Mouse (Mus musculus): ENCODE measurements around the gene Zfp42. TPM values are rescaled to one million over a fixed set of nuclear protein-coding genes. Genes with fewer than 3 reads are reported as not detected.

The Zfp42 gene
- total RNA-seq, 2 experiments from 2014 or later = not detected

DNA sequence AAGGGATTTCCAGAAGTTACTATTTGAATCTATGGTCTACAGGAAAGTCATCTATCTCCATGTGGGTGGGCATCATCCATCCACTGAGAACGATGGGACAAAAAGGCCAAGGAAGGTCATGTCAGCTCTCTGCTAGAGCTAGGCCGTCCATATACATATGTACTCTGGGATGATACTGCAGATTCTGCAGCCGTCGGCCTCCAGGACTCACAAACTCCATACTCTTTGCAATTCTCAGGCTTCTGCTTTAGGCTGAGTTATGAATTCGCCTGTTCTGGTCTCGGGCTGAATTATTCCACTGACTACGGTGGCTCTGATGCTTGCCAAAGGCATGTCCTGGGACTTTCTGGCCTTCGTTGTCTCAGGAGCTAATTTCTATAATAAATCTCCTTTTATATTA, 58.1 kb downstream of the Zfp42 start:
- no peak for DNase-seq

Other genes with a start within 250 kb of the Zfp42 start
- not detected for gene Triml1, start 165.5 kb downstream of the Zfp42 start, total RNA-seq (2021)
- gene Triml2, start 126.4 kb downstream of the Zfp42 start, total RNA-seq (2021) = not detected
- gene Adam26b, start 221.1 kb upstream of the Zfp42 start, total RNA-seq (2021) = not detected